Mouse (Mus musculus): ENCODE data around the gene Lmf1. TPM values are rescaled to one million over a fixed set of nuclear protein-coding genes. Genes with fewer than 3 reads are reported as not detected.

Gene Lmf1
- polyA plus RNA-seq, 1 experiment = 15.2 TPM

DNA sequence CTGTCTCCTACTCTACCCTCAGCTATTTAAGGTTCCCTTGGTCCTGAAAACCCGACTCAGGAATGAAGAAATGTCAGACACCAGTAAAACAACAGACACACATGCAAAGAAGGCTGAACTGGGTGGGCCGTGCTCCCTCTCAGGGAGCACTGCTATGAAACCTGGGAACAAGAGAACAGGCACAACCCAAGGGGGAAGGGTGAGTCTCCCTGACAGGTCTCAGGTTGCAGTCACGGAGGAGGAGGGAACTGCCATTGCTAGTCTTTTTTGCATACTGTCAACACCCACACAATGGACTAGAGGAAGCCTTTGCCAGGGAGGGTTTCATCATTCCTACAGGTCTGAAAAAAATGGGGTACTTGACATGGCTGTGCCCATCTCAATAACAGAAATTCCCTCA is 31.9 kb upstream of the Lmf1 start:
- H3K4me3 ChIP-seq (ENCODE audit: low read depth, low read length) = no peak overlapping the region
- no peak overlapping the region for H3K27ac ChIP-seq (ENCODE audit: insufficient read depth, low read length)
- H3K27me3 ChIP-seq (ENCODE audit: control insufficient read depth, insufficient read depth, low read length, poor library complexity, severe bottlenecking) = no peaks in the 10 kb centered on the region
- TF ChIP-seq CTCF (IDR thresholded peaks at IDR 0.05; ENCODE audit: low read depth, low read length) (no peak), POLR2A (IDR thresholded peaks at IDR 0.05; ENCODE audit: insufficient read depth, low read length) (no peak), EP300 (IDR thresholded peaks at IDR 0.05; ENCODE audit: insufficient read depth, low read depth, low read length) (no peak)
- H3K9ac ChIP-seq (ENCODE audit: low read depth, poor library complexity, severe bottlenecking) = no peak overlapping the region
- H3K4me1 ChIP-seq (ENCODE audit: control insufficient read depth, insufficient read depth, low read length) = no peaks in the 10 kb centered on the region
- H3K9me3 ChIP-seq (replicated peaks; ENCODE audit: control insufficient read depth, insufficient read depth, low read length, poor library complexity, severe bottlenecking) = no peaks in the 10 kb centered on the region
- no peaks in the 10 kb centered on the region for H3K36me3 ChIP-seq (ENCODE audit: control insufficient read depth, insufficient read depth, low read length, poor library complexity, severe bottlenecking)

DNA sequence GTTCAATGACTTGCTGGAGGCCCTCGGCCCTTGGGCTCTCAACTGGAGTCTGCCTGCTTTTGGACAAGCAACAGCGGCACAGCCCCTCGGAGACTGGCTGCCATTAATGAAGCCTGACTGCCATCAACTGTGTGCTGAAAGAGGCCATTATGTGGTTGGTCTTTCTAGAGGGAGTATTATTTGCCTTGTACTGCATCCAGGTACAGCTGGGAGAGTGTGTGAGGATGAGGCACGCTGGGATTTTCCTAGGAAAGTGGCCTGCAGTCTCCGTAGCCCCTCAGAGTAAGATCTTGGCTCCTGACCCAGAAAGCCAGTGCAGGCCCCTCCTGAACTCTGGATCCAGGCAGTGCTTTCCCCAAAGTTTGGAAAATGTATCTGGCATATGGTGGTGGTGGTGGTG is 28.9 kb upstream of the Lmf1 start:
- H3K27ac ChIP-seq (ENCODE audit: insufficient read depth, low read length) = no peak overlapping the region
- no peaks in the 10 kb centered on the region for H3K36me3 ChIP-seq (ENCODE audit: control insufficient read depth, insufficient read depth, low read length, poor library complexity, severe bottlenecking)
- no peaks in the 10 kb centered on the region for H3K9me3 ChIP-seq (replicated peaks; ENCODE audit: control insufficient read depth, insufficient read depth, low read length, poor library complexity, severe bottlenecking)
- H3K9ac ChIP-seq (ENCODE audit: low read depth, poor library complexity, severe bottlenecking) = no peak overlapping the region
- H3K4me1 ChIP-seq (ENCODE audit: control insufficient read depth, insufficient read depth, low read length) = no peaks in the 10 kb centered on the region
- H3K27me3 ChIP-seq (ENCODE audit: control insufficient read depth, insufficient read depth, low read length, poor library complexity, severe bottlenecking) = no peaks in the 10 kb centered on the region
- H3K4me3 ChIP-seq (ENCODE audit: low read depth, low read length) = no peak overlapping the region
- TF ChIP-seq POLR2A (IDR thresholded peaks at IDR 0.05; ENCODE audit: insufficient read depth, low read length) (no peak), EP300 (IDR thresholded peaks at IDR 0.05; ENCODE audit: insufficient read depth, low read depth, low read length) (no peak), CTCF (IDR thresholded peaks at IDR 0.05; ENCODE audit: low read depth, low read length) (no peak)

- no peaks in the 10 kb centered on the region for H3K9me3 ChIP-seq (replicated peaks; ENCODE audit: control insufficient read depth, insufficient read depth, low read length, poor library complexity, severe bottlenecking)
- no peak overlapping the region for H3K27ac ChIP-seq (ENCODE audit: insufficient read depth, low read length)
- TF ChIP-seq CTCF (IDR thresholded peaks at IDR 0.05; ENCODE audit: low read depth, low read length) (no peak), EP300 (IDR thresholded peaks at IDR 0.05; ENCODE audit: insufficient read depth, low read depth, low read length) (no peak), POLR2A (IDR thresholded peaks at IDR 0.05; ENCODE audit: insufficient read depth, low read length) (no peak)
- no peak overlapping the region for H3K4me3 ChIP-seq (ENCODE audit: low read depth, low read length)
- H3K27me3 ChIP-seq (ENCODE audit: control insufficient read depth, insufficient read depth, low read length, poor library complexity, severe bottlenecking) = no peaks in the 10 kb centered on the region
- no peaks in the 10 kb centered on the region for H3K4me1 ChIP-seq (ENCODE audit: control insufficient read depth, insufficient read depth, low read length)
- no peaks in the 10 kb centered on the region for H3K36me3 ChIP-seq (ENCODE audit: control insufficient read depth, insufficient read depth, low read length, poor library complexity, severe bottlenecking)
- no peak overlapping the region for H3K9ac ChIP-seq (ENCODE audit: low read depth, poor library complexity, severe bottlenecking)
Observed at GRCm38 (mm10) chr17:25551313-25551712, 27.6 kb upstream of the Lmf1 start.

DNA sequence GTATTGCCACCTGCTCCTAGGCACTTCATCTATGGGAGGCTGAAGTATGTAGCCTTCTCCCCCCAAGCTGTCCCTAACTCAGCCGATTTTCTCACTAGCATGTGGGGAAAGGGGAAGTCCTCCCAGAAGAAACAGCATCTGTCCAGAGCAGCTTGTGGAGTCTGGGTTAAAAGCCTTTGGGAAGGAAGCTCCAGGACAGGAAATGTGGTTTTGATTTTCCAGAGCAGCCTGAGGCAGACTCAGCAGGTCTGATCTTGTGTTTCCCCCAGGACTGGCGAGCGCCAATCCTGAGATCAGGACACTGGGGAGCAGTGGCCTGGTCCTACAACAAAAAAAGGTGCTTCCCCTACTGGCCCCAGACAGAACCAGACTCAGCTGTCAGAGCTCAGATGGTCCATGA is 23.7 kb upstream of the Lmf1 start:
- H3K27ac ChIP-seq (ENCODE audit: insufficient read depth, low read length) = no peak overlapping the region
- H3K4me1 ChIP-seq (ENCODE audit: control insufficient read depth, insufficient read depth, low read length) = no peaks in the 10 kb centered on the region
- no peaks in the 10 kb centered on the region for H3K36me3 ChIP-seq (ENCODE audit: control insufficient read depth, insufficient read depth, low read length, poor library complexity, severe bottlenecking)
- no peaks in the 10 kb centered on the region for H3K9me3 ChIP-seq (replicated peaks; ENCODE audit: control insufficient read depth, insufficient read depth, low read length, poor library complexity, severe bottlenecking)
- no peak overlapping the region for H3K4me3 ChIP-seq (ENCODE audit: low read depth, low read length)
- no peaks in the 10 kb centered on the region for H3K27me3 ChIP-seq (ENCODE audit: control insufficient read depth, insufficient read depth, low read length, poor library complexity, severe bottlenecking)
- TF ChIP-seq POLR2A (IDR thresholded peaks at IDR 0.05; ENCODE audit: insufficient read depth, low read length) = no peak
- TF ChIP-seq CTCF (IDR thresholded peaks at IDR 0.05; ENCODE audit: low read depth, low read length) = no peak
- no peak for TF ChIP-seq EP300 (IDR thresholded peaks at IDR 0.05; ENCODE audit: insufficient read depth, low read depth, low read length)
- no peak overlapping the region for H3K9ac ChIP-seq (ENCODE audit: low read depth, poor library complexity, severe bottlenecking)

GRCm38 (mm10) chr17:25555666-25556629 is 22.9 kb upstream of the Lmf1 start:
- no peaks in the 10 kb centered on the region for H3K4me1 ChIP-seq (ENCODE audit: control insufficient read depth, insufficient read depth, low read length)
- no peak overlapping the region; the same call in 1 of the 2 replicates for H3K9ac ChIP-seq (ENCODE audit: low read depth, poor library complexity, severe bottlenecking)
- no peaks in the 10 kb centered on the region for H3K9me3 ChIP-seq (replicated peaks; ENCODE audit: control insufficient read depth, insufficient read depth, low read length, poor library complexity, severe bottlenecking)
- H3K27ac ChIP-seq (ENCODE audit: insufficient read depth, low read length) = no peak overlapping the region
- H3K4me3 ChIP-seq (ENCODE audit: low read depth, low read length) = peak overlapping the region; percentile 19; the same call in 1 of the 2 replicates
- H3K36me3 ChIP-seq (ENCODE audit: control insufficient read depth, insufficient read depth, low read length, poor library complexity, severe bottlenecking) = no peaks in the 10 kb centered on the region
- TF ChIP-seq POLR2A (IDR thresholded peaks at IDR 0.05; ENCODE audit: insufficient read depth, low read length) (no peak), CTCF (IDR thresholded peaks at IDR 0.05; ENCODE audit: low read depth, low read length) (no peak), EP300 (IDR thresholded peaks at IDR 0.05; ENCODE audit: insufficient read depth, low read depth, low read length) (no peak)
- H3K27me3 ChIP-seq (ENCODE audit: control insufficient read depth, insufficient read depth, low read length, poor library complexity, severe bottlenecking) = no peaks in the 10 kb centered on the region

All from ES-Bruce4 (cell line).